Mouse (Mus musculus): ENCODE measurements around the gene Nudt14.

Nudt14 gene

GRCm38 (mm10) chr12:112912951-112913745, 28.8 kb downstream of the Nudt14 start:
- no peak for DNase-seq (ENCODE audit: low spot score)

DNA sequence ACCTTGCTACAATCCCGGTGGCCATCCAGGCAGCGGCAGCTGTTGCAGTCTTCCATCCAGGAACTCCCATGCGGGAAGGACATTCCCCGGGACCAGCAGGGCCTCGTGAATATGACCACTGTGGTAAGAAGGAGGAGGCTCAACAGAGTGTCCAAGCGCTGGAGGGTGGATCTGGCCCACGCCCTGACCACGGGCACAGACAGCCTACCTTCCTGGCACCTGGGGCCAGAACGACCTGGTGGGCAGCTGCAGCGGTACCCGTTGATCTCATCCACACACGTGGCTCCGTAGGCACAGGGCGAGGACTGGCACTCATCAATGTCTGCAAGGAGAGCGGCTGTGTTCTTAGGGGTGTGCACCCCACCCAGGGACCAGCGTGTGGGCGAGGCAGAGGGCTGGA, 30.2 kb downstream of the Nudt14 start:
- DNase-seq (ENCODE audit: low spot score) = no peak

DNA sequence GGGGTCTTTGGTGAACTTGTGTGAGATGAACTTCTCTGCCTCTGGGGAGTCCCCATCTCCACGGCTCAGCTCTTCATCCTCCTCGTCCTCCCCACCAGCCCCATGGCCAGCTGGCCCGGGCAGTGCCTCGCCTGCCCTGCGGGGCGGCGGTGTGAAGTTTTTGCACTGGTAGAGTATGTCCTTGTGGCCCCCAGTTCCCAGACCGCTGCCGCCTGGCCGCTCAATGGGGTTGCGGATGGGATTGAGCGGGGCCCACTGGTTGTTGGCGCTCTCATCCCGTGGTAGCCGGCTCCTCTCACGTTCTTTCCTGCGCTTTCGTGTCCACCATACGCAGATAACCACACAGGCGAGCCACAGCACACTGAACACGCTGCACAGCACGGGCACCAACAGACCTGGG, 32.9 kb downstream of the Nudt14 start:
- DNase-seq (ENCODE audit: low spot score) = no peak

GRCm38 (mm10) chr12:112905001-112905400, 36.9 kb downstream of the Nudt14 start:
- DNase-seq (ENCODE audit: low spot score) = no peak

DNA sequence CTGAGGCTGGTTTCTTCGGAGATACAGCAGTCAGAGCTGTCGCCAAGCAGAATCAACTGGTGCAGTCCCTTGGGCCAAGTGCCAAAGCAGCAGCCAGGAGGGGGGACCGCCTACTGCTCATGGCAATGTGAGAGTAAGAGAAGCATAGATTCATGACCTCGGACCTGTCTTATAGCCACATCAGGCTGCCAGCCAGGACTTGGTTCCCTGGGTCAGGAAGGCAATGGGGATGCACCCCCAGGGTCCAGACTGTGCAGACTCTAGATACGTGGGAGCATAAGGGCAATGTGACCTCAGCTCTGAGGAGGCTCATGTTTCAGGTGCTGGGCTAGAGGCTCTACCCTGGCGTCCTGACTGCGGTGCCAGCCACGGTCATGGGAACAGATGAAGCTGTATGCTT, 38.0 kb downstream of the Nudt14 start:
- DNase-seq (ENCODE audit: low spot score) = no peak

GRCm38 (mm10) chr12:112900641-112901040, 41.3 kb downstream of the Nudt14 start:
- DNase-seq (ENCODE audit: low spot score) = no peak

DNA sequence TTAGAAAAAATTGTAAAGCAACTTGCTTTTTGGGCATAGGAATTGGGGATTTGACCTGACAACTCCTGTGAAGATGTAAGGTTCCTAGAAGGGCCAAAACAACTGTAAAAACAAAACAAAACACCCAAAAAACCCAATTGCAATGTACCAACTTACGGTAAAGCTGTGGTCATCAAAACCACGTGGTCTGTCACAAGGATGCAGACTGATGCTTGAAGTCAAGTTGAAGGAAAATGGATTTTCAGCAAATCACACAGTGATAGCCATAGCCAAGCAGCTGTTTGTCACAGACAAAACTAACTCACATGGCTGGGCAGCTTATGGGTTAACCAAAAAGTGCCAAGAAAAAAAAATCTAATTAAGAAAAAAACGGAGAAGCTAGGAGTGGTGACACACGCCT, 43.0 kb downstream of the Nudt14 start:
- DNase-seq (ENCODE audit: low spot score) = no peak

DNA sequence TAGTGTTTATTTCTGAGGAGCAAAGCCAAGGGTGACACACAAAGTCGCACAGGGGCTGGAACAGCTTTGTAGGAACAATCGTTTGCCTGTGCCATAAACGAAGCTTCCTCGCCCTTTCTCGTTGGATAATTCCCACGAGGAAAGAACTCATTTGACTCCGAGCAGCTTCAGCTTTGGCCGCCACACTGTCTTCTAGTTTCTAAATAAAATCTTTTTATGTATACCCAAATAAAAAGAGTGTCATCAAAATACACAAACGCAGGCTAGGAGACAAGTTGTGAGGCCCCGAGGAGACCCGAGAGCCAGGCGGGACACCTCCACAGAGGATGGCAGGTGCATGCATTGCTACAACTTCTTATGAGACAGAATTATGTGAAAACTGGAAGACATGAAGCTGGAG, 43.6 kb downstream of the Nudt14 start:
- no peak for DNase-seq (ENCODE audit: low spot score)

DNA sequence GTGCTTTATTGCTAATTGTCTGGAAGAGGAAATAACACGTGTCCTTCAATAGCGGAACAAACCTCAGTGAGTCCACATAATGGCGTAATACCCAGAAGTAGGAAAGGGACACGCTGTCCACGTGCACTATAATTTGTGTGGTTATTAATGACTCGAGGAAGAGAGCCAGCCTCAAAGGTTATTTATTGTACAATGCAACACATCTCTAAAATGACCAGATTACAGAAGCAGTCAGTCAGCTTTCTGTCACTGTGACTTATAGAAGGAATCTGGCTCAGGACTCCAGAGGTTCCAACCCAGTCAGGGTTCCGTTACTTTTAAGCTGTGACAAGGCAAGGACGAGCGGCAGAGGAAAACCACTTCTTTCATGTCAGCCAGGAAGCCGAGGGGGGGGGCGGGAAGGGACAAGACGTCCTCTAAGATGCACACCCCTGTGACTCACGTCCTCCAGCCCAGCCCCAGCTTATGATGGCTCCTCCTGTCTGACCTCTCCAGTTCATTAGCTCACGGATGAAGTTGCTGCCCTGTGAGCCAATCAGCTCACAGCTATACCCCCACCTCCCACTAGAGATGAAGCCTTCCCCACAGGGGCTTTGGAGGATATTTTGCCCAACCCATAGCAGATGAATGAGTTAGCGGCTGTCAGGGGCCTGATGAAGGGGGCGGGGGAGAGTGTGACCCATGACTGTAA, 44.3 kb downstream of the Nudt14 start:
- no peak for DNase-seq (ENCODE audit: low spot score)

- no peak for DNase-seq (ENCODE audit: low spot score)
These were observed 47.0 kb downstream of the Nudt14 start for GRCm38 (mm10) chr12:112894969-112895368.

GRCm38 (mm10) chr12:112894303-112894884, 47.5 kb downstream of the Nudt14 start:
- DNase-seq (ENCODE audit: low spot score) = no peak

GRCm38 (mm10) chr12:112885465-112885864, 56.5 kb downstream of the Nudt14 start:
- no peak for DNase-seq (ENCODE audit: low spot score)
